Mouse (Mus musculus) liver, adult 2 months (tissue): Measurements from ENCODE around the gene Slc25a34. TPM values are rescaled to one million over a fixed set of nuclear protein-coding genes. Genes with fewer than 3 reads are reported as not detected.
A peak's percentile ranks its signal among the peaks of the same experiment; 100 is the strongest.

ENCODE experiments used
- DNase-seq: peaks from one replicate; pipeline ENCODE4 v3.0.0-alpha.2; 2011; ENCODE audit warnings: low read depth, low spot score; ENCODE audit errors: extremely low read depth
- H3K27ac ChIP-seq: fragments of 200-500 bp; replicated peaks from 2 replicates; pipeline ENCODE4 v1.5.1; 2012; ENCODE audit warnings: low read depth, mild to moderate bottlenecking, control low read depth, inconsistent platforms, low read length; ENCODE audit not compliant: insufficient read depth
- H3K27me3 ChIP-seq: fragments of 200-500 bp; 2 replicates; pipeline ENCODE4 v1.6.1; 2012; ENCODE audit warnings: mild to moderate bottlenecking, moderate library complexity, low read length, inconsistent platforms; ENCODE audit not compliant: control insufficient read depth, insufficient read depth
- H3K36me3 ChIP-seq: fragments of 200-500 bp; 2 replicates; pipeline ENCODE4 v1.6.1; 2012; ENCODE audit warnings: low read length, inconsistent platforms; ENCODE audit not compliant: control insufficient read depth, insufficient read depth
- H3K4me1 ChIP-seq: fragments of 200-500 bp; 2 replicates; pipeline ENCODE4 v1.6.1; 2011; ENCODE audit warnings: low read length; ENCODE audit not compliant: control insufficient read depth, insufficient read depth
- H3K4me3 ChIP-seq: fragments of 200-500 bp; 2 replicates; pipeline ENCODE4 v1.5.1; 2011; ENCODE audit warnings: low read depth, mild to moderate bottlenecking, control low read depth, low read length, moderate library complexity; ENCODE audit not compliant: insufficient read depth
- H3K79me2 ChIP-seq: fragments of 200-500 bp; 2 replicates; pipeline ENCODE4 v1.6.1; 2012; ENCODE audit warnings: inconsistent platforms, mild to moderate bottlenecking, low read length, moderate library complexity; ENCODE audit not compliant: control insufficient read depth, insufficient read depth
- H3K9ac ChIP-seq: fragments of 200-500 bp; 2 replicates; pipeline ENCODE4 v1.6.1; 2012; ENCODE audit warnings: low read depth, mild to moderate bottlenecking, control low read depth, inconsistent platforms, low read length
- CTCF ChIP-seq: fragments of 200-500 bp; IDR thresholded peaks from 2 replicates; pipeline ENCODE4 v1.5.1; 2011; ENCODE audit warnings: low read depth, low read length, control low read depth
- POLR2A ChIP-seq: fragments of 200-500 bp; IDR thresholded peaks from 2 replicates; pipeline ENCODE4 v1.6.1; 2011; ENCODE audit warnings: low read length, control low read depth; ENCODE audit not compliant: insufficient read depth; ENCODE audit errors: extremely low read depth
- WGBS: fragments of 180-500 bp; shearing (Covaris S2); methylation state at CpG from one replicate; pipeline ENCODE4 v1.1.7; 2018; 5-methylcytosine and 5-hydroxymethylcytosine counted together
- polyA plus RNA-seq: library from polyadenylated mRNA; depleted of rRNA; stranded (reverse); fragments of >200 nt; gene quantifications from 2 replicates; pipeline ENCODE4 v1.2.3, GENCODE M21; 2012
- total RNA-seq: library from RNA; depleted of rRNA; stranded (reverse); fragments of >200 nt; gene quantifications from 2 replicates; pipeline ENCODE4 v1.2.3, GENCODE M21; 2014

The Slc25a34 gene
- total and polyA plus RNA-seq, 2 experiments: 5.1 to 10.2 TPM

- WGBS: 47% methylated on average over 8 of the region's 8 CpGs
- no peak overlapping the region for H3K9ac ChIP-seq
- H3K4me3 ChIP-seq: no peak overlapping the region
- H3K36me3 ChIP-seq: no peaks in the 10 kb centered on the region
- H3K27me3 ChIP-seq: no peaks in the 10 kb centered on the region
- peaks cover 25% of the 10 kb centered on the region; the same call in 1 of the 2 replicates for H3K79me2 ChIP-seq
- peak; percentile 54 for DNase-seq
- H3K27ac ChIP-seq: no peak overlapping the region
- TF ChIP-seq POLR2A (no peak), CTCF (no peak)
- H3K4me1 ChIP-seq: peaks cover 10% of the 10 kb centered on the region
These were observed 33.3 kb upstream of the Slc25a34 start for GRCm38 (mm10) chr4:141656932-141657331.

- H3K4me3 ChIP-seq: no peak overlapping the region
- no peak overlapping the region for H3K9ac ChIP-seq
- H3K27me3 ChIP-seq: no peaks in the 10 kb centered on the region
- no peak for TF ChIP-seq POLR2A
- TF ChIP-seq CTCF: no peak
- WGBS: 80% methylated on average over 12 of the region's 12 CpGs
- H3K79me2 ChIP-seq: peaks cover 29% of the 10 kb centered on the region; the same call in 1 of the 2 replicates
- H3K27ac ChIP-seq: no peak overlapping the region
- H3K36me3 ChIP-seq: no peaks in the 10 kb centered on the region
- H3K4me1 ChIP-seq: peaks cover 10% of the 10 kb centered on the region
- no peak for DNase-seq
These were observed 32.4 kb upstream of the Slc25a34 start for GRCm38 (mm10) chr4:141655908-141656608.

GRCm38 (mm10) chr4:141654509-141654908 is 30.9 kb upstream of the Slc25a34 start:
- no peak for TF ChIP-seq CTCF
- no peak for TF ChIP-seq POLR2A
- WGBS: 94% methylated on average over 6 of the region's 6 CpGs
- H3K4me1 ChIP-seq: peaks cover 10% of the 10 kb centered on the region

GRCm38 (mm10) chr4:141653813-141654212 is 30.2 kb upstream of the Slc25a34 start:
- TF ChIP-seq CTCF (no peak), POLR2A (no peak)
- H3K4me3 ChIP-seq: no peak overlapping the region
- H3K27ac ChIP-seq: no peak overlapping the region
- peaks cover 10% of the 10 kb centered on the region for H3K4me1 ChIP-seq
- no peaks in the 10 kb centered on the region for H3K36me3 ChIP-seq
- no peaks in the 10 kb centered on the region for H3K27me3 ChIP-seq
- no peak overlapping the region for H3K9ac ChIP-seq
- no peak for DNase-seq
- 96% methylated on average over 13 of the region's 13 CpGs for WGBS
- peaks cover 39% of the 10 kb centered on the region; the same call in 1 of the 2 replicates for H3K79me2 ChIP-seq

More at GRCm38 (mm10) chr4:141654509-141654908, 30.9 kb upstream of the Slc25a34 start:
- Histone ChIP-seq H3K36me3 (no peaks in the 10 kb centered on the region), H3K79me2 (peaks cover 35% of the 10 kb centered on the region; the same call in 1 of the 2 replicates), H3K4me3 (no peak overlapping the region), H3K9ac (no peak overlapping the region), H3K27ac (no peak overlapping the region), H3K27me3 (no peaks in the 10 kb centered on the region)
- no peak for DNase-seq

GRCm38 (mm10) chr4:141653044-141653443 is 29.4 kb upstream of the Slc25a34 start:
- Histone ChIP-seq H3K36me3 (no peaks in the 10 kb centered on the region), H3K79me2 (peaks cover 38% of the 10 kb centered on the region; the same call in 1 of the 2 replicates), H3K27ac (no peak overlapping the region), H3K4me1 (peaks cover 10% of the 10 kb centered on the region), H3K4me3 (no peak overlapping the region), H3K27me3 (no peaks in the 10 kb centered on the region), H3K9ac (no peak overlapping the region)
- WGBS: 83% methylated on average over 8 of the region's 8 CpGs
- TF ChIP-seq CTCF (no peak), POLR2A (no peak)
- DNase-seq: no peak

GRCm38 (mm10) chr4:141651944-141652343 is 28.3 kb upstream of the Slc25a34 start:
- 87% methylated on average over 10 of the region's 10 CpGs for whole genome bisulfite sequencing
- DNase-seq: no peak
- H3K36me3 ChIP-seq: no peaks in the 10 kb centered on the region
- H3K27me3 ChIP-seq: no peaks in the 10 kb centered on the region
- no peak overlapping the region for H3K9ac ChIP-seq
- no peak for TF ChIP-seq POLR2A
- TF ChIP-seq CTCF: no peak
- H3K4me3 ChIP-seq: no peak overlapping the region
- no peak overlapping the region for H3K27ac ChIP-seq
- H3K79me2 ChIP-seq: peaks cover 35% of the 10 kb centered on the region; the same call in 1 of the 2 replicates
- peaks cover 6% of the 10 kb centered on the region for H3K4me1 ChIP-seq
